Mouse (Mus musculus): Measurements from ENCODE around the gene Fam83c.

- TF ChIP-seq EP300 (IDR thresholded peaks at IDR 0.05; ENCODE audit: low read depth), result no peak
- TF ChIP-seq CTCF (IDR thresholded peaks at IDR 0.05; ENCODE audit: low read depth), result 0 out of 2 replicates have a peak, but pooled peaks have one; percentile 1
These were observed 15.9 kb downstream of the Fam83c start for GRCm38 (mm10) chr2:155818596-155819391.
